Mouse (Mus musculus) cerebellum, adult 2 months (tissue): ENCODE data around the gene Pes1. TPM values are rescaled to one million over a fixed set of nuclear protein-coding genes. Genes with fewer than 3 reads are reported as not detected.

Source experiments
- DNase-seq, 2 experiments: peaks; one replicate each; pipeline ENCODE4 v3.0.0; 2021
- H3K27ac ChIP-seq: fragments of 200-500 bp; 2 replicates; pipeline ENCODE4 v1.5.1; 2012; ENCODE audit warnings: low read length, control low read depth, inconsistent platforms; ENCODE audit not compliant: insufficient read depth
- H3K27me3 ChIP-seq: fragments of 200-500 bp; 2 replicates; pipeline ENCODE4 v1.6.1; 2012; ENCODE audit warnings: inconsistent platforms, mild to moderate bottlenecking, low read length, moderate library complexity; ENCODE audit not compliant: control insufficient read depth, insufficient read depth
- H3K4me1 ChIP-seq: fragments of 200-500 bp; 2 replicates; pipeline ENCODE4 v1.6.1; 2011; ENCODE audit warnings: low read length; ENCODE audit not compliant: control insufficient read depth, insufficient read depth
- H3K4me3 ChIP-seq: fragments of 200-500 bp; replicated peaks from 2 replicates; pipeline ENCODE3; 2011; ENCODE audit warnings: mild to moderate bottlenecking, low read depth, low read length, control low read depth; ENCODE audit not compliant: insufficient read depth
- CTCF ChIP-seq: fragments of 200-500 bp; IDR thresholded peaks from 2 replicates; pipeline ENCODE4 v1.5.1; 2011; ENCODE audit warnings: low read depth, mild to moderate bottlenecking, control low read depth, low read length, moderate library complexity, borderline replicate concordance; ENCODE audit not compliant: insufficient read depth
- POLR2A ChIP-seq: fragments of 200-500 bp; IDR thresholded peaks from 2 replicates; pipeline ENCODE4 v1.6.1; 2011; ENCODE audit warnings: low read length, control low read depth, borderline replicate concordance; ENCODE audit not compliant: insufficient read depth
- WGBS: fragments of 180-500 bp; shearing (Covaris S2); methylation state at CpG from one replicate; pipeline ENCODE4 v1.1.7; 2018; 5-methylcytosine and 5-hydroxymethylcytosine counted together
- polyA plus RNA-seq: library from polyadenylated mRNA; depleted of rRNA; stranded (reverse); fragments of >200 nt; gene quantifications from 2 replicates; pipeline ENCODE4 v1.2.3, GENCODE M21; 2012

Pes1 gene
- polyA plus RNA-seq, 1 experiment = 36.9 TPM

- no peak for TF ChIP-seq CTCF
- no peak for TF ChIP-seq POLR2A
- no peak for DNase-seq
- WGBS = 91% methylated on average over 10 of the region's 10 CpGs
- Histone ChIP-seq H3K27me3 (no peaks in the 10 kb centered on the region), H3K27ac (no peak overlapping the region), H3K4me1 (no peaks in the 10 kb centered on the region), H3K4me3 (no peak overlapping the region)
Observed at GRCm38 (mm10) chr11:3925916-3926315, 37.9 kb upstream of the Pes1 start.

GRCm38 (mm10) chr11:3930019-3930418 lies 33.8 kb upstream of the Pes1 start:
- Histone ChIP-seq H3K4me1 (no peaks in the 10 kb centered on the region), H3K27me3 (no peaks in the 10 kb centered on the region), H3K4me3 (no peak overlapping the region), H3K27ac (no peak overlapping the region)
- TF ChIP-seq CTCF = no peak
- TF ChIP-seq POLR2A = no peak
- no peak for DNase-seq
- WGBS = 85% methylated on average over 4 of the region's 4 CpGs

- DNase-seq = no peak
- H3K4me3 ChIP-seq = no peak overlapping the region
- no peaks in the 10 kb centered on the region for H3K27me3 ChIP-seq
- 27% methylated on average over 6 of the region's 6 CpGs for WGBS
- H3K4me1 ChIP-seq = no peaks in the 10 kb centered on the region
- TF ChIP-seq POLR2A = no peak
- no peak overlapping the region for H3K27ac ChIP-seq
Observed at GRCm38 (mm10) chr11:3930931-3931330, 32.8 kb upstream of the Pes1 start.

DNA sequence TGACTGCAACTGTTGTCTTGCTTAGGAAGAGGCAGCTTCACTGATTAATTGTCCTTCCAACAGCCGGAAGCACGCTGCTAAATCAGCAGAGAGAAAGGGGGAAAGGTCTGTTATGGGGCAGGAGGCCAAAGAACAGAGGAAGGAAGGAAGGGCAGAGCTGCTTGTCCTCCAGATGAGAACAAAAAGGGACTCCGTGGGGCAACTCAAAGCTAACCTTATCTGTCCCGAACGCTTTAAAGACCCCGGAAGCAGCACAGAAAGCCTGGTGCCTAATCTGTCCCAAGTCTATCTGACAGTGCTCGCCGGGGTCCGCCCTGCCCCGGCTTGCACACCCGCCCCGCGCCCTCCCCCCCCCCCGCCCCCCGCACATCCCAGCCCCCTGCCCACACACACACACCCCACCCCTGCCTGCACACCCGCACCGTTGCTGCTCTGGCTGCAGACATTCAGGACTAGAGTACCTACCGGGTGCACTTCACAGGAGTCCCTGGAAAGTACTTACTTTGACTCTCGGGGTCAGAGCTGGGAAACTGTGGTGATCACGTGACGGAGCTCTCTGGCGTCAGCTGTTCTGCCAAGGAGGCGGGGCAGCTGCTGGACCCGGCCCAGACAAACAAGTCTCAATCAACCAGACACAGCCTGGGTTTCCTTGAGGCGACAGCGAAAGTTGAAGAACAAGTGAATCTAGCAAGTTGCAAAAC lies 32.1 kb upstream of the Pes1 start, which contains the start of gene Tcn2:
Gene Tcn2, minus strand, starts transcription at position 649 of the 701 bp plus-strand sequence.
- under 1% methylated on average over 26 of the region's 26 CpGs for WGBS
- Histone ChIP-seq H3K27me3 (no peaks in the 10 kb centered on the region), H3K4me3 (peak within 1 kb of the TSS; percentile 19), H3K27ac (no peak within 1 kb of the TSS), H3K4me1 (no peaks in the 10 kb centered on the region)
- DNase-seq = peak; percentile 36 to 45
- TF ChIP-seq CTCF (no peak), POLR2A (no peak)

DNA sequence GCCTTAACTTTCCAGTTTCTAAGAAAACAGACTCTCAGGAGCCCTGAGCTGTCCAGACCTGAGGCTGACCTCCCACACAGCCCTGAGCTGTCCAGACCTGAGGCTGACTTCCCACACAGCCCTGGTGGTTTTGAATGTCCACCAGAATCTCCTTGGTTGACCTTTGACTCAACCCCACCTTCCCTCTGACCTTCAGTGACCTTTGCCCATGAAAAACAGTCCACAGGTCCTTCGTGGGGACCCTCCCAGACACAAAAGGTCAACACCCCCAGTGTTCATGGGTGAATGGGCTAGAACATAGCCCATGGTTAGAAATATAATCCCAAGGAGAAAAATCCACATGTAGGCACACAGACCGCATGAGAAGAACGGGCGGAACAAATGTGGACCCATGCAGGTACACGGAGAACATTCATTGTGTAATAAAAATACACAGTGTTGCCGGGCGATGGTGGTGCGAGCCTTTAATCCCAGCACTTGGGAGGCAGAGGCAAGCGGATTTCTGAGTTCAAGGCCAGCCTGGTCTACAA lies 30.0 kb upstream of the Pes1 start:
- no peak for TF ChIP-seq CTCF
- no peak for TF ChIP-seq POLR2A
- no peaks in the 10 kb centered on the region for H3K4me1 ChIP-seq
- DNase-seq = no peak
- WGBS = 74% methylated on average over 9 of the region's 9 CpGs
- H3K4me3 ChIP-seq = no peak overlapping the region
- H3K27ac ChIP-seq = no peak overlapping the region
- H3K27me3 ChIP-seq = no peaks in the 10 kb centered on the region

DNA sequence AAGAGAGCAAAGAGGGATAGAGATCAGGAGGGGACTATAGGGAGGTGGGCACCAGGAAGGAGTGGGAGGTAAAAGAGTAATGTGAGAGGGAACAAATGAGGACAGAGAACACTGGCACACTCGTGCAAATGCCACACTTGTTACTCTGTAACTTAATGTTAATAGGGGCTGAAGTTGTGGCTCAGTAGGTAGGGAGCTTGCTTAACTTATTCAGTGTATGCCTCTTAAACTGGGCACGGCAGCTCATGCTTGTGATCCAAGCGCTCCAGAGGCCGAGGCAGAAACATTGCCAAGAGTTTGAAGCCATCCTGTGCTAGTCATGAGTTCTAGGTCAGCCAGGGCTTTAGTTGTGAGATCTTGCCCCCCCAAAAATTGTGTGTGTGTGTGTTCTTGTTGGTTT lies 28.6 kb upstream of the Pes1 start:
- TF ChIP-seq CTCF = no peak
- TF ChIP-seq POLR2A = no peak
- no peak for DNase-seq
- Histone ChIP-seq H3K27ac (no peak overlapping the region), H3K4me3 (no peak overlapping the region), H3K4me1 (no peaks in the 10 kb centered on the region), H3K27me3 (no peaks in the 10 kb centered on the region)
- WGBS = 64% methylated on average over 4 of the region's 4 CpGs

DNA sequence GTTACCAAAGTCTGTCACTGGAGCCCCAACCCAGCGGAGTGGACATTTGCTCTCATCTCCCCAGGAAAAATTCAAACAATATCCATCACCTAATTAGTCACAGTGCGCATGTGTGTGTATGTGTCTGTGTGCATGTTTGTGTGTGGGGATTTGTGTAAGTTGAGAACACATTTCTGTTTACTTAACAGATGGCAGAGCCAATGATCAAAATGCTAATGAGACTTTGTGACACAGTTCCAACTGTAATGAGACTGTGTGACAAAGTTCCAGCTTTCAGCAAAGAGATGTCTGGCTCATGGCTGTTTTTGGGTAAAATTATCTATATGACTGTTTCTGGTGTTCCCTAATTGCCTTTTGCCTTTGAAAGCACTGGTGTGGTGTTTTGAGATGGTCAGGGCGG lies 27.5 kb upstream of the Pes1 start:
- Histone ChIP-seq H3K4me3 (no peak overlapping the region), H3K27me3 (no peaks in the 10 kb centered on the region), H3K27ac (no peak overlapping the region), H3K4me1 (no peaks in the 10 kb centered on the region)
- no peak for TF ChIP-seq POLR2A
- no peak for TF ChIP-seq CTCF
- DNase-seq = no peak
- WGBS = 60% methylated on average over 3 of the region's 3 CpGs

- WGBS = 83% methylated on average over 13 of the region's 13 CpGs
- H3K27me3 ChIP-seq = no peaks in the 10 kb centered on the region
- no peak overlapping the region for H3K4me3 ChIP-seq
- H3K4me1 ChIP-seq = no peaks in the 10 kb centered on the region
- H3K27ac ChIP-seq = no peak overlapping the region
- DNase-seq = no peak
- TF ChIP-seq CTCF (no peak), POLR2A (no peak)
Observed at GRCm38 (mm10) chr11:3937321-3937874, 26.4 kb upstream of the Pes1 start.
